Mouse (Mus musculus) thymus, postnatal 36 days (tissue): ENCODE measurements around the gene Trio.

Experiments
- DNase-seq, 2 experiments: peaks; one replicate each; pipeline ENCODE4 v3.0.0; 2022; ENCODE audit warnings: mixed read lengths in 2 of 2

Trio gene

DNA sequence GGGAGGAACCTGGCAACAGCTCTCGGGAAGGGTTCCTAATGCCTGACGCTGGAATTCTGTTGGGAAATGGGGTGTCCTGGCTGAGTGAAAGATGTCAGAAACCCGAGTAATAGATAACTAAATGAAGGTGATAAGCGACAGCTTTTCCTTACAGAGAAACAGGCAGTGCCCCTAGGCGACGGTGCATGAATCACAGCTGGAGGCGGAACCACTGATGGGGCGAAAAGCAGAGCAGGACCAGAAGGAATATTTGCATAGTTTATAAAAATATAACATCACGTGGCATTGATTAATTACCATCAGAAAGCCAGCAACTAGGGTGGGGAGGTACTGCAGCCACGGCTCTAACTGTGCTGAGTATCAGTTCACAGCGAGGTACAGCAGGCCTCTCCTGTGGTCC is 233.2 kb downstream of the Trio start:
- no peak for DNase-seq

- DNase-seq, result no peak
These were observed 234.5 kb downstream of the Trio start for GRCm38 (mm10) chr15:27791141-27791540.

DNA sequence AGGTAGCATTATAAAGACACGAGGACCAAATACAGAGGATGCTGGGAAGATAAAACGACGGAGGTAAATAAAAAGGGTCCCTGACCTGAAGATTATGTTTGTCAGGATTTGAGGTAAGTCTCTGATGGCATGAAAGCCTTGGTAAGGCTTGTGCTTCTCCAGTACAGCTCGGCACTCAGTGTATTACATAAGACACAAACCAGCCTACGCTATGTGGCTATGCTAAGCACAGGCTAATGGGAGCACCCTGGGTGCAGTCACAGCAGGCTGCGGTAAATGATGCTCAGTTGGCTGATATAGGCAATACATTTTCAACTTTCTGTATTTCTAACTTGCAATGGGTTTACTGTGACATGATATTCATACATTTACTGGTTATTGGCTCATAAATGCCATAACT is 234.9 kb downstream of the Trio start:
- no peak for DNase-seq

DNA sequence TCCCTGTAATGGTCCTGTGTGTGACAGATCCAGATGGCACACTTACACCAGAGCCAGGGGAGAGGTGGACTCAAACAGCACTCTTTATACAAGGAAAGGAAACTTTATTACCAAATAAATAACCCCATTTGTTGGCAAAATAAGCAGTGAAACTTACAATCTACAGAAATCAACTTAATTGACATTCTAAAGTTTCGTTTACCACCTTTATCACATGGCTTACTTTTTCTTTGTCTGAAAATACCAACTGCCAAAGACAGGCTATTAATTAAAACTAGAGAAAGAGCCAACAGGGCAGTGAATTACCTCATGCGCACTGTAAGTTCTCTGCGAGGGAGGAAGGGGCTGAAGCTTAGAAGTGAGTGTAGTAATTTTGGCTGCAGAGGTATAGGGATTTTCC is 236.3 kb downstream of the Trio start:
- no peak for DNase-seq

DNA sequence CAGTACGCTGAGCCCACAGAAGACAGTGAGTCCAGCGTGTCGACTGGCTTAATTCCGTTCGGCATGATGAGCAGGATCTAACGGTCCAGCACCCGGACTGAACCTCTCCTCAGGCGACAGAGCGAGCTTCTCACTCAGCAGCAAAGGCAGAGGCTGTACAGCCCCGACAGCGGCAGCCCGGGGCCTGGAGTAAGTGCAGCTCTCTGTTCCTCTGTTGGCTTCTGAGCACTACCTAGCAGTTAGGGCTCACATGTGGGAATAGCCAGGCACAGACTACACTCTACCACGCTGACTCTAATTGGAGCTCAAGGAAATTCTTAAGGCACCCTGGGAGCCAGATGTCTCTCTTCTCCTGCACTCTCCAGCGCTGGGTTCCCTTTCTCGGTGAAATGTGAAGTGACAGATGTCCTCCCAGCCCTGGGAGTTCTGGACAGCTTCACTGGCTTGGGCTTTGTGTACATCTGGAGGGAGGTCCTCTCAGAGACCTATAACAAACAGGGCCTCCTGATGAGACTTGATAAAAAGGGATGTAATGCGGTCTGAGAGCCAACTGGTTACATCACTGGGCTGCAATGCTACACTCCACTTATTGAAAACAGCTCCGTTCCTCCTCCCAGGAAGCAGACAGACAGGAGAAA is 237.4 kb downstream of the Trio start:
- DNase-seq, result no peak

DNA sequence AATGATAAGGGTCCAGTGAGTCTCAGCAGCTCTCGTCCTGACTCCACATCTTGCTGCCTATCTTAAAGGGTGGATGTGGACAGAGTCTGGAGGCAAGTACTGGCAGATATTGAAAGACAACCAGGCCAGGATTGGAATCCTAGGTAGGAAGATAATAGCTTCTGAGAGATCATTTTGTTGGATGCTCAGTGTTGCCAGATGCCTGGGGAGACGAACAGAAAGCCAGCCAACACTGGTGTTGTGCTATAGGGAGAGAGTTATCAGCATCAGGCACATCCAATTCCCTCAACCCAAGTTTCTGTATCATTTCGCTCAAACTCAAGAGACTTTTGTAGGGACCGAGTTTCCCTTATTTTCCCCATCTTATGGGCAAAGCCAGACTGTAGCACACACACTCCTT is 238.5 kb downstream of the Trio start:
- DNase-seq, result no peak

GRCm38 (mm10) chr15:27786418-27786817 is 239.2 kb downstream of the Trio start:
- no peak for DNase-seq

DNA sequence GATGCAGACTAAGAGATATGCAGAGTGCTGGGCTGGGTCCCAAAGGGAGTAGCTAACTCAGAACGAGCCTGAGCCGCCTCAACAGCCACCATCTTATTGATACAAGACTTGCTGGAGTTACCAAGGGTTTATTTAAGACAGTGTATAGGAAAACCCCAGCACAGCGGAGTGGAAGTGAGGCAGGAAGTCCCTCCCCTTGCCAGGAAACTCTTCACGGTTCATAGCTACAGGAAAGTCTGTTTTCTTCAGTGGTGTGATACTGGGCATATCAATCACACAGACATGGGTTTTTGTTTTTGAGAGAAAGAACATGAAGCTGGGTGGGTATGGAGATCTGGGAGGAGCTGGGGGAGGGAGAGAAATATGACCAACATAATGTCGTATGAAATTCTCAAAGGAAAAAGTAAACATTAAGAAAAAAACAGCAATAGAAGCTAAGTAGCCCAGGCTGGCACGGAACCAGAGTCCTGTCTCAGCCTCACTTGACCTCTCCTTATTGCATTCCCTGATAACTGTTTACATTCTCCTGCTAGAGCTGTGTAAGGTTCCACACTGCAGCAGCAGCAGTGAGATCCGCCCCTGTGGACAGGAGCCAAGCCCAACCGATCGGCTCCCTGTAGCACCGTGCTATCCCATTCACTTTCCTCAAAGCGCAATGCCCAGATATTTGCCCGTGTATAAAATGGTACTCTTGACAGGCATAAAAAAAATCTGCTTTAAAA is 240.2 kb downstream of the Trio start:
- DNase-seq, result peak; percentile 34 to 37

DNA sequence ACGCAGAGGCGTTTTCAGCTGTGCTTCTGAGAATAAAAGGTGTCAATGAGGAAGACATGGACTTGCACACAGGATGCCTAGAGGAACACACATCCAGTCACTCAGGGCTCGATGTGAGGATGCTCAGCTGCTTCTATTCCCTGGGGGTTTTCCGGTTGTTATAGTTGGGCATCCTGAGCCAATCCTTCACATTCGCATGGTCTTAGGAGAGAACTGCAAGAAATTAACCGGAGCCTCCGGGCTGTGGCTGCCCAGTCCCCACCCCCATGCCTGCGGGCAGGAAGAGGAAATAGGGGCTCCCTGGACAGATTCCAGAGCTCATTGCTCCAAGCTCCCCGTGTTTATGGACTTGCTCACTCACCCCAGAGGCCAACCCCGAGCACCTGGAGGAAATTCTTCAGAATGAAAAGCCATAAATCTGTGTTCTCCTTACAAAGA is 241.5 kb downstream of the Trio start:
- DNase-seq, result peak; percentile 35 to 36

DNA sequence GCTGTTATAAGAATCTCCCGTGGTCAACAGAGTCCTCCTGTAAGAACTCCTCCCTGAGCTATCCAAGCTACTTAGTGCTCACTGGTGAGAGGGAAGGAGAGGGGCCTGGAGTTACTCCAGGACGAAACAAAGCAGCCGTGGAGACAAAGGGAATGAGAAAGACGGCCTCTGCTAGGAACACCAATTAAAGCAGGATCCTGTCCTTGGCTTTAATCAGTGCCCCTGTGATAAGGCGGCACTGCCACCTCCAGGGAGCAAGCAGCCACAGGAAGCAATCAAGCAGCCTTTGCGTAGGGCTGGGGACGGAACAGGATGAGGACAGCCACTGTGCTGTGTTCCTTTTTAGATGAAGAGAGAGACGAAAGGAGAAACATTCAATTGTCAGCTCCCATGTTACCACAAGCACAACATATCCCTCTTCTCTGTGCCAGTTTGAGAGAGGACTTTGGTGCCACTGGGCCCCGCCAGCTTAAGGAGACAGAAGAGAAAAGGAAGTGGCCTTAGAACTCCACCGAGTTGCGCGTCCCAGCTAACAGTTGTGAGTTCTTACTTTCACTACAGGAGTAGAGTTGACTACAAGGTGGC is 242.0 kb downstream of the Trio start:
- DNase-seq, result peak; percentile 56 to 63

GRCm38 (mm10) chr15:27783092-27783491 is 242.6 kb downstream of the Trio start:
- DNase-seq, result no peak

GRCm38 (mm10) chr15:27782383-27783036 is 243.1 kb downstream of the Trio start:
- no peak for DNase-seq

- no peak for DNase-seq
These were observed 245.8 kb downstream of the Trio start for GRCm38 (mm10) chr15:27779827-27780226.

DNA sequence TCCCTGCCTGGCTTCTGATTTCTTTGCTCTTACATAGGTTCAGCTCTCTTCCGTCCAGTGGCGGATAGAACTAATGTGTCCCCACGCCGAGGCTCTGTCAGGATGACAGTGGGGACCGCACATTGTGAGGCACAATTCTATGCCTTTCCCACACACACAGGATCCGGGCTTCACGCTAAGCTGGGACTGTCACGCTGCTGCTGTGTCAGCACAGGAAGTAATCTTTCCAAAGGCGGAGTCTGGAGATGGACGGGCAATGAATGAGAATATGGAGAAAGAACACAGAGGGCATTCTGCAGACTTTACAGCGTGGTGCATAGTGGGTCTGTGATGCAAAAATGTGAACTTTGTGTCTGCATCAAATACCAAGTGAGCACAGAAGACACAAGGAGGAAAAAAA is 246.2 kb downstream of the Trio start:
- DNase-seq, result no peak

DNA sequence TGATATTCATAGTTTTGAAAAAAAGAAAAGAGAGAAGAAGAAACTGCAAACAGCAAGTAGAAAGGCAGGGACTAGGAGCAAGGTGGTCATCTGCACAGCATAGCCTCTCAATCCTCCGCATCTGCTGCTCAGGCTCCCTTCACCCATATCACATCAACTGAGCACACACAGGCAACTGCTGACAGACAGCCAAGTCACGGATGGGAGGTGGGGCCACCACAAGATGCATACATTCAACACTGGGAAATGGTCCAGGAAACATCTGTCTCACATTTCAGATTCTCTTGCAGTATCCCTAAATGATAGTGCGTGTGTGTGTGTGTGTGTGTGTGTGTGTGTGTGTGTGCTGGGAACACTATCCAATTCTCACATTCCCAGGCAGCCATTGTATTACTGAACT is 247.4 kb downstream of the Trio start:
- DNase-seq, result no peak

GRCm38 (mm10) chr15:27777455-27778190 is 248.0 kb downstream of the Trio start:
- no peak for DNase-seq

- DNase-seq, result no peak
These were observed 251.2 kb downstream of the Trio start for GRCm38 (mm10) chr15:27774481-27774880.

- no peak for DNase-seq
These were observed 253.5 kb downstream of the Trio start for GRCm38 (mm10) chr15:27772125-27772627.

GRCm38 (mm10) chr15:27771581-27771980 is 254.1 kb downstream of the Trio start:
- DNase-seq, result no peak

- no peak for DNase-seq
These were observed 255.0 kb downstream of the Trio start for GRCm38 (mm10) chr15:27770513-27771196.

GRCm38 (mm10) chr15:27761416-27761815 is 264.2 kb downstream of the Trio start:
- no peak for DNase-seq

DNA sequence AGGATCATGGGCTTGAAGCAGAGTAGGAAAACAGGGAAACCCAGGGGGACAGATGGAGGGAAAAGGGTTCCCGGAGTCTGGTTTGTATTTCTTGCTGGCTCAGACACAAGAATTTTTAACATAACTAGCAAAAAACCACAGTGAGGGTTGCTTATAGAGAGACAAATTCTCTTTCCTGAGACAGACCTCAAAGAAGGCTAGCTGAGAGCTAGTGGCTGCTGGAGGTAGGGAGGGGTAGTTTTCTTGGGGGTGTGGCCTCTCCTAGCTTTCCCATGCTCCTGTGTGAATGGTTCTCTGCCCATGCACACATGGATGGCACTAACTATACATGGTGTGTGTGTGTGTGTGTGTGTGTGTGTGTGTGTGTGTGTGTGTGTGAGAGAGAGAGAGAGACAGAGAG is 265.0 kb downstream of the Trio start:
- DNase-seq, result no peak
